Mouse (Mus musculus) E14TG2a.4 (cell line): ENCODE data around the gene Slc24a3.

Source experiments
- H3K27me3 ChIP-seq: 2 replicates; pipeline ENCODE4 v1.6.1; 2014; ENCODE audit warnings: low read length, control low read depth; ENCODE audit not compliant: insufficient read depth
- H3K36me3 ChIP-seq: 2 replicates; pipeline ENCODE4 v1.6.1; 2014; ENCODE audit warnings: low read length, control low read depth; ENCODE audit not compliant: insufficient read depth
- H3K4me1 ChIP-seq: replicated peaks from 2 replicates; pipeline ENCODE4 v1.6.1; 2014; ENCODE audit warnings: low read depth, low read length, control low read depth
- H3K4me3 ChIP-seq: replicated peaks from 2 replicates; pipeline ENCODE4 v1.5.1; 2014; ENCODE audit warnings: mild to moderate bottlenecking, low read length
- H3K9me3 ChIP-seq: 2 replicates; pipeline ENCODE4 v1.6.1; 2014; ENCODE audit warnings: low read length, control low read depth
- CTCF ChIP-seq: conservative IDR thresholded peaks from 2 replicates; pipeline ENCODE4 v1.5.1; 2014; ENCODE audit warnings: low read length
- NANOG ChIP-seq: IDR thresholded peaks from 2 replicates; pipeline ENCODE4 v1.6.1; 2014; ENCODE audit warnings: borderline replicate concordance, low read length, mixed read lengths
- POU5F1 ChIP-seq: IDR thresholded peaks from 2 replicates; pipeline ENCODE4 v1.6.1; 2014; ENCODE audit warnings: low read length, borderline replicate concordance

The Slc24a3 gene

GRCm38 (mm10) chr2:145663899-145664298 is 496.3 kb downstream of the Slc24a3 start:
- Histone ChIP-seq H3K4me1 (peaks cover 3% of the 10 kb centered on the region), H3K36me3 (no peaks in the 10 kb centered on the region), H3K4me3 (no peak overlapping the region), H3K27me3 (0 out of 2 replicates have a peak, but pooled peaks cover 3% of the 10 kb centered on the region), H3K9me3 (no peaks in the 10 kb centered on the region)
- TF ChIP-seq NANOG (no peak), CTCF (no peak), POU5F1 (no peak)

GRCm38 (mm10) chr2:145664311-145664710 is 496.8 kb downstream of the Slc24a3 start:
- TF ChIP-seq CTCF (no peak), POU5F1 (no peak), NANOG (no peak)
- no peak overlapping the region for H3K4me3 ChIP-seq
- peaks cover 3% of the 10 kb centered on the region for H3K4me1 ChIP-seq
- 0 out of 2 replicates have a peak, but pooled peaks cover 3% of the 10 kb centered on the region for H3K27me3 ChIP-seq
- H3K36me3 ChIP-seq, result no peaks in the 10 kb centered on the region
- no peaks in the 10 kb centered on the region for H3K9me3 ChIP-seq

GRCm38 (mm10) chr2:145668135-145668534 is 500.6 kb downstream of the Slc24a3 start:
- Histone ChIP-seq H3K4me3 (no peak overlapping the region), H3K9me3 (no peaks in the 10 kb centered on the region), H3K36me3 (no peaks in the 10 kb centered on the region), H3K27me3 (no peaks in the 10 kb centered on the region), H3K4me1 (no peaks in the 10 kb centered on the region)
- TF ChIP-seq NANOG (no peak), POU5F1 (no peak), CTCF (no peak)

GRCm38 (mm10) chr2:145670131-145670530 is 502.6 kb downstream of the Slc24a3 start:
- no peaks in the 10 kb centered on the region for H3K36me3 ChIP-seq
- no peak for TF ChIP-seq POU5F1
- no peak for TF ChIP-seq CTCF
- no peak for TF ChIP-seq NANOG

GRCm38 (mm10) chr2:145674496-145675141 is 507.1 kb downstream of the Slc24a3 start:
- H3K4me1 ChIP-seq, result peaks cover 13% of the 10 kb centered on the region
- TF ChIP-seq POU5F1, result no peak
- TF ChIP-seq CTCF, result no peak
- no peak for TF ChIP-seq NANOG

More at GRCm38 (mm10) chr2:145670131-145670530, 502.6 kb downstream of the Slc24a3 start:
- Histone ChIP-seq H3K4me1 (peaks cover 10% of the 10 kb centered on the region), H3K4me3 (no peak overlapping the region), H3K9me3 (no peaks in the 10 kb centered on the region), H3K27me3 (no peaks in the 10 kb centered on the region)

GRCm38 (mm10) chr2:145675142-145675755 is 507.7 kb downstream of the Slc24a3 start, which contains the start of gene Rin2:
Gene Rin2, plus strand, starts transcription at chr2:145675215.
- H3K4me3 ChIP-seq, result peak within 1 kb of the TSS; percentile 88
- no peak for TF ChIP-seq POU5F1
- no peak for TF ChIP-seq NANOG
- TF ChIP-seq CTCF, result no peak
- no peaks in the 10 kb centered on the region for H3K36me3 ChIP-seq
- peaks cover 13% of the 10 kb centered on the region for H3K4me1 ChIP-seq
- peaks cover 10% of the 10 kb centered on the region for H3K27me3 ChIP-seq
- peaks cover 7% of the 10 kb centered on the region for H3K9me3 ChIP-seq

More at GRCm38 (mm10) chr2:145674496-145675141, 507.1 kb downstream of the Slc24a3 start:
- Histone ChIP-seq H3K9me3 (peaks cover 7% of the 10 kb centered on the region), H3K36me3 (no peaks in the 10 kb centered on the region), H3K27me3 (peaks cover 10% of the 10 kb centered on the region), H3K4me3 (peak overlapping the region; percentile 88)

- no peaks in the 10 kb centered on the region for H3K36me3 ChIP-seq
- peaks cover 7% of the 10 kb centered on the region for H3K9me3 ChIP-seq
- no peak for TF ChIP-seq POU5F1
- no peak for TF ChIP-seq NANOG
- TF ChIP-seq CTCF, result no peak
- H3K4me3 ChIP-seq, result peak overlapping the region; percentile 88
- H3K4me1 ChIP-seq, result peaks cover 13% of the 10 kb centered on the region
- peaks cover 10% of the 10 kb centered on the region for H3K27me3 ChIP-seq
Measured at GRCm38 (mm10) chr2:145675756-145676543, 508.4 kb downstream of the Slc24a3 start.

- no peaks in the 10 kb centered on the region for H3K36me3 ChIP-seq
- no peak overlapping the region for H3K4me3 ChIP-seq
- peaks cover 13% of the 10 kb centered on the region for H3K4me1 ChIP-seq
- peaks cover 7% of the 10 kb centered on the region for H3K9me3 ChIP-seq
- TF ChIP-seq CTCF, result no peak
- TF ChIP-seq NANOG, result no peak
- TF ChIP-seq POU5F1, result no peak
- H3K27me3 ChIP-seq, result peaks cover 10% of the 10 kb centered on the region
Measured at GRCm38 (mm10) chr2:145676544-145676925, 509.0 kb downstream of the Slc24a3 start.
